Mouse (Mus musculus) lung, postnatal 25 days (tissue): ENCODE results near the gene Sf3b3.

Experiments used
- DNase-seq: peaks from one replicate; pipeline ENCODE4 v3.0.0; 2022; ENCODE audit warnings: low spot score

The Sf3b3 gene

GRCm38 (mm10) chr8:110772452-110772851 lies 74.1 kb downstream of the Sf3b3 start:
- no peak for DNase-seq

GRCm38 (mm10) chr8:110767261-110767660 lies 79.3 kb downstream of the Sf3b3 start:
- DNase-seq: no peak

GRCm38 (mm10) chr8:110764671-110765070 lies 81.9 kb downstream of the Sf3b3 start:
- DNase-seq: no peak

GRCm38 (mm10) chr8:110761988-110762387 lies 84.6 kb downstream of the Sf3b3 start:
- DNase-seq: no peak

GRCm38 (mm10) chr8:110761185-110761584 lies 85.4 kb downstream of the Sf3b3 start:
- peak; percentile 78 for DNase-seq

- DNase-seq: peak; percentile 37
Observed at GRCm38 (mm10) chr8:110760280-110760940, 86.2 kb downstream of the Sf3b3 start.
